Mouse (Mus musculus) spleen, adult 2 months (tissue): ENCODE data around the gene D7Ertd443e. TPM values are rescaled to one million over a fixed set of nuclear protein-coding genes. Genes with fewer than 3 reads are reported as not detected.

Source experiments
- DNase-seq, 2 experiments: peaks; one replicate each; pipeline versions ENCODE4 v3.0.0 to v3.0.0-alpha.2; 2012 to 2021; ENCODE audit warnings: low spot score in 2 of 2, low read depth in 1 of 2
- H3K27ac ChIP-seq: fragments of 200-500 bp; 2 replicates; pipeline ENCODE4 v1.5.1; 2012; ENCODE audit warnings: low read length, inconsistent platforms; ENCODE audit not compliant: insufficient read depth
- H3K27me3 ChIP-seq: fragments of 200-500 bp; 2 replicates; pipeline ENCODE4 v1.6.1; 2012; ENCODE audit warnings: mild to moderate bottlenecking, moderate library complexity, low read length, inconsistent platforms; ENCODE audit not compliant: control insufficient read depth, insufficient read depth
- H3K36me3 ChIP-seq: fragments of 200-500 bp; 2 replicates; pipeline ENCODE4 v1.6.1; 2012; ENCODE audit warnings: mild to moderate bottlenecking, low read length, inconsistent platforms; ENCODE audit not compliant: control insufficient read depth, insufficient read depth
- H3K4me1 ChIP-seq: fragments of 200-500 bp; 2 replicates; pipeline ENCODE4 v1.6.1; 2011; ENCODE audit warnings: inconsistent platforms; ENCODE audit not compliant: control insufficient read depth, insufficient read depth, insufficient read length
- H3K4me3 ChIP-seq: fragments of 200-500 bp; 2 replicates; pipeline ENCODE4 v1.5.1; 2011; ENCODE audit warnings: mild to moderate bottlenecking, inconsistent platforms; ENCODE audit not compliant: insufficient read depth, insufficient read length; ENCODE audit errors: extremely low read depth
- CTCF ChIP-seq: fragments of 200-500 bp; IDR thresholded peaks from 2 replicates; pipeline ENCODE4 v1.5.1; 2011; ENCODE audit warnings: mild to moderate bottlenecking, inconsistent platforms; ENCODE audit not compliant: insufficient read depth, insufficient read length, insufficient replicate concordance; ENCODE audit errors: extremely low read depth
- POLR2A ChIP-seq: fragments of 200-500 bp; IDR thresholded peaks from 2 replicates; pipeline ENCODE4 v1.6.1; 2011; ENCODE audit warnings: low read depth, low read length, inconsistent platforms
- WGBS: fragments of 180-500 bp; shearing (Covaris S2); methylation state at CpG from one replicate; pipeline ENCODE4 v1.1.7; 2018; 5-methylcytosine and 5-hydroxymethylcytosine counted together
- polyA plus RNA-seq: library from polyadenylated mRNA; depleted of rRNA; stranded (reverse); fragments of >200 nt; gene quantifications from 2 replicates; pipeline ENCODE4 v1.2.3, GENCODE M21; 2012

The D7Ertd443e gene
- polyA plus RNA-seq, 1 experiment, result 0.08 TPM

DNA sequence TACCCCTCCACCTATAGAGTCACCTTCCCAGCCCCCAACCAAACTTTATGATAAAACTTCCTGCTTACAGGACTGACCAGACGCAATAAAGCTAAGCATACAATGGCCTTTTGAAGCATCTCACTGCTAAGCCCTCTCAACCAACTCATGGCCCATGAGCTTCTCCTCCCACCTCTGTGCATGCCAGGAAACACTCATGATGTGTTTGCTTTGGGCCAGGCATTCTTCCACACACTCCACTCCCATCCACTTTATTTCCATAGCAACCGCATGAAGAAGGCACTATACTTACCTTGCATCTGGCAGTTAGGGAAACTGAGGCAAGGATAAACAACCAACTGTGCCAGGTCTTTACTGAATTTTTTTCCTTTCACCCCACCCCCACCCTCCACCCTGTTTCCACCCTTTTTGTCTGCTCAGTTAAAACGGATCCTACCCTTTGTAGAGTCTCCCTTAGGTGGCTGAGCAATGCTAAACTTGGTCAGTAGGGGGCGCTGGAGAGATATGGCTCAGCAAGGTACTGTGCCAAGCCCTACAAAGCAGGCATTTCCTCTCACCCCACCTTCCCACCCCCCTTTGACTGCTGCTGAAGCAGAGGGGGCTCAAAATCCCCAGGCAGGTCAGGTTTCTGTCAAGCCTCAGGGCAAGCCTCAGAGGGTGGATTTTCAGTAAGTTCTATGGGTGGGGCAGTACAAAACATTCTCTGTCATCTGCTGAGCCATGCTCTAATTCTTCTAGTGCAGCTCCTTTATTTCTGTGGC, 122.1 kb downstream of the D7Ertd443e start:
- whole genome bisulfite sequencing, result 52% methylated on average over 4 of the region's 4 CpGs
- Histone ChIP-seq H3K27me3 (no peaks in the 10 kb centered on the region), H3K27ac (no peak overlapping the region), H3K4me1 (no peaks in the 10 kb centered on the region), H3K4me3 (no peak overlapping the region), H3K36me3 (no peaks in the 10 kb centered on the region)
- no peak for DNase-seq
- peak; percentile 15; the same call in 1 of the 2 replicates for TF ChIP-seq CTCF
- no peak for TF ChIP-seq POLR2A

DNA sequence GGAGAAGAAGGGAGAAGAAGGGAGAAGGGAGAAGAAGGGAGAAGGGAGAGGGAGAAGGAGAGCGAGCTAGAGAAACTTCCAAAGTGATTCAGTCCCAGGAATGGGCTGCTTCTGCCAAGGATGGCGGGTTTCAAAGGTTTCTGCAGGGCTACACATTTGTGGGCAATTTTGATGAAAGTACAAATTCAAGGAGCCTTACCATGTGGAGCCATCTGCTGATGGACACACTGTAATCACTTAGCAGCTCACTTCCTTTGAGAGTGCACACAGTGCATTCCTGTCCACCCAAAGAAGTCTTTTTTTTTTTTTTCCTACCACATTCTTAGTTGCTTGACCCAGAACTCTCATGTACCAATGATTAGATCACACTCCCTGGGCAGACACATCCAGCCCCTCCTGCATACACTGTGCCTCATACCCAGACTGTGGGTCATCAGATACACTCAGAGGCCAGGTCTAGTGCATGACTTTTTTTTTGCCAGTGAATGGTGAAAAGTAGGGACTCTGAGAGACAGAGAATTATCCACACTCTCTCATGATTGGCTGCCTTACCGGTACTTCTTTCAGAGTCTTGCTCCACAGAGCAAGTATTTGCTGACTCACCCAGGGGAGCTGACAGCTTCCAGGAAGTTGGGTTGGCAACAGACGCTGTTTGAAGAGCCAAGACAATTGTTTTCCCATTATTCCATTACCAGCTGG, 124.3 kb downstream of the D7Ertd443e start:
- no peak for DNase-seq
- 36% methylated on average over 4 of the region's 4 CpGs for WGBS
- no peak overlapping the region for H3K27ac ChIP-seq

DNA sequence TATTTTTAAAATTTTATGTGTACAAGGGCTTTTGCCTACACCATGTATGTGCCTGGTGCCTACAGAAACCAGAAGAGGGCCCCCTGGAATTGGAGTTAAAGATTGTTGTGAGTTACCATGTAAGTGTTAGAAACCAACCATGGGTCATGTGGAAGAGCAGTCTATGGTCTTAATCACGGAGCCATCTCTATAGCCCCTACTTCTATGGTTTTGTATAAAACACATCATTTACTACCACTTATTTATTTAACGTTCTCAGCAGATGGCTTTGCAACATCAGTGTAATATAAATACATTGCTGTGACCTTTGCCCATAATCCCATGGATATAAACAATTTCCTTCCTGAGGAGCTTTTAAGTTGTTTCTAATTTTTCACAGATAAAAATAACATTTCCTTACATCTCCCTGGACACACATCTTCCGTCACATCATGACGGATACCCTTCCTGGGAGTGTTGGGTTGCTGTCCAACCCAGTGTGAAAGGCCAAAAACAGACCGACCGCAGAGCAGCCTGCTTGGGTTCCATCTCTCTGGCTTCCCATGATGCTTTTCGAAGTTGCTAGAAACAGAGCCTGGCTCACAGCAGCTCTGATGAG, 135.1 kb downstream of the D7Ertd443e start:
- DNase-seq, result no peak
- Histone ChIP-seq H3K27me3 (no peaks in the 10 kb centered on the region), H3K27ac (no peak overlapping the region), H3K4me1 (no peaks in the 10 kb centered on the region), H3K36me3 (no peaks in the 10 kb centered on the region), H3K4me3 (no peak overlapping the region)
- 83% methylated on average over 7 of the region's 7 CpGs for WGBS
- no peak for TF ChIP-seq POLR2A
- TF ChIP-seq CTCF, result no peak

More for the DNA sequence above, 124.3 kb downstream of the D7Ertd443e start:
- no peaks in the 10 kb centered on the region for H3K27me3 ChIP-seq
- no peaks in the 10 kb centered on the region for H3K4me1 ChIP-seq
- H3K4me3 ChIP-seq, result no peak overlapping the region
- no peaks in the 10 kb centered on the region for H3K36me3 ChIP-seq
- TF ChIP-seq POLR2A (no peak), CTCF (no peak)

DNA sequence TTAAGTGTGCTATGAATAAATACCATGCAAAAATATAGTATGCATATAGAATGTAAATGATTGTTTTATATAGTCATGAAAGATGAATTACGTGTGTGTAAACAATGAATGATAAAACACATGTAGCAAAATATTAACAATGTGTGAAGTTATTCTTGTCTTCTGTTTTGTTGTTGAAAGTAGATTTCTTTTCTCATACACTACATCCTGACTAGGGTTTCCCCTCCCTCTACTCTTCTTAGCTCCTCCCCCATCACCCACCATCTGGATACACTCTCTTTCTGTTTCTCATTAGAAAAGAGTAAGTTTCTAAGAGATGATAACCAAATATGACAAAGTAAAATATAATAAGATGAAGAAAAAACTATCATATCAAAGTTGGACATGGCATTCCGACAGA, 137.4 kb downstream of the D7Ertd443e start:
- 94% methylated on average over 2 of the region's 2 CpGs for WGBS
- Histone ChIP-seq H3K36me3 (no peaks in the 10 kb centered on the region), H3K4me1 (no peaks in the 10 kb centered on the region), H3K27me3 (no peaks in the 10 kb centered on the region), H3K4me3 (no peak overlapping the region), H3K27ac (no peak overlapping the region)
- no peak for DNase-seq
- TF ChIP-seq CTCF (no peak), POLR2A (no peak)

DNA sequence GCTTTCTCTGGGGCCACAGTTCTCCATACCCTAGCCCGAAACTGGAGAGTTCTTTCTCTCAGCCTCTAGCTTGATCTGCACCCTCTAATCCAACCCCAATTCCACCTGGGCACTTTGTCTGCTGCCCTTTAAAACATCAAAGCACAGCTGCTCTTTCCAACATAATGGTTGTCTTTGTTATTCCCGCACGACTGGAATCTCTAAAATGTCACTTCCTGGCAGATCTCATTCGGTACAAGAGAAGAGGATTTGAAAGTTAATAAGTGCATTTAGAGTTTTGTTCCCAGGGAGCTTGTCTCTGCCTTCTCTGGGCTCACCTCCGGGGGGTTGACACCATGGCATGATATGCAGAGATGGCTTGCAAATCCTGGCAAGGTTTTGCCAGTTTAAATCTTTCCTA, 138.8 kb downstream of the D7Ertd443e start:
- Histone ChIP-seq H3K36me3 (no peaks in the 10 kb centered on the region), H3K4me1 (no peaks in the 10 kb centered on the region), H3K4me3 (no peak overlapping the region), H3K27ac (no peak overlapping the region), H3K27me3 (no peaks in the 10 kb centered on the region)
- no peak for DNase-seq
- TF ChIP-seq POLR2A (no peak), CTCF (no peak)
- WGBS, result 74% methylated on average over 5 of the region's 5 CpGs

DNA sequence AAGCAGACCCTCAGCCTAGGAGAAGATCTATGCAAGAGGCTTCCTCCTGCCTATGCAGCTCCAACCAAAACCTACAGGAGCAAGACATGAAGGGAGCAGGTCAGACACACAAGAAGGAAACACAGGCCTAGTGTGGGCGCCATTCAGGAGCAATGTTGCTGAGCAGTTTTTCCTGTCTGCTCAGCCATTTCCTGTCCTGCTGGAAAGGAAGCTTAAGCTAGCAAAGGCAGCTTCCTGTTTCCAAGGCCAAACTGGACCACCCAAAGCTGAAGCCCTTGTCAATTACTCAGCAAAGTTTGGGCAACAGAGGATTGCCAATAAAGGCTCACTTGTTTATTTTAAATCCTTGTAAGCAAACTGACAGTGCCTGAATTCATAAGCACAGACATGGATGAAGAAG, 142.7 kb downstream of the D7Ertd443e start:
- TF ChIP-seq CTCF, result no peak
- TF ChIP-seq POLR2A, result no peak
- Histone ChIP-seq H3K4me3 (no peak overlapping the region), H3K27ac (no peak overlapping the region), H3K27me3 (no peaks in the 10 kb centered on the region), H3K36me3 (no peaks in the 10 kb centered on the region), H3K4me1 (no peaks in the 10 kb centered on the region)
- no peak for DNase-seq
- 88% methylated on average over 1 of the region's 1 CpGs for WGBS
